Mouse (Mus musculus) intestine, embryonic 16.5 days (tissue): Measurements from ENCODE around the gene Slc31a2. TPM values are rescaled to one million over a fixed set of nuclear protein-coding genes. Genes with fewer than 3 reads are reported as not detected.

ENCODE experiments used
- ATAC-seq: fragments of 200-750 bp; cut with Nextera tagmentation; 2 replicates; pipeline ENCODE4 v1.8.0; 2017; ENCODE audit warnings: moderate TSS enrichment, moderate library complexity
- H3K27ac ChIP-seq: fragments of 300-500 bp; sonication (generic); 2 replicates; pipeline ENCODE4 v1.5.1; 2014; ENCODE audit warnings: mild to moderate bottlenecking, low read length
- H3K27me3 ChIP-seq: fragments of 300-500 bp; sonication (generic); replicated peaks from 2 replicates; pipeline ENCODE4 v1.6.1; 2014; ENCODE audit warnings: low read length, control low read depth, mixed read lengths; ENCODE audit not compliant: control insufficient read depth, insufficient read depth
- H3K36me3 ChIP-seq: fragments of 300-500 bp; sonication (generic); 2 replicates; pipeline ENCODE4 v1.6.1; 2014; ENCODE audit warnings: low read length, control low read depth; ENCODE audit not compliant: control insufficient read depth, insufficient read depth
- H3K4me1 ChIP-seq: fragments of 300-500 bp; sonication (generic); 2 replicates; pipeline ENCODE4 v1.6.1; 2014; ENCODE audit warnings: low read length, control low read depth, mixed read lengths; ENCODE audit not compliant: control insufficient read depth, insufficient read depth
- H3K4me2 ChIP-seq: fragments of 300-500 bp; sonication (generic); 2 replicates; pipeline ENCODE4 v1.6.1; 2014; ENCODE audit warnings: low read depth, low read length, control low read depth
- H3K4me3 ChIP-seq: fragments of 300-500 bp; sonication (generic); 2 replicates; pipeline ENCODE4 v1.5.1; 2014; ENCODE audit warnings: mild to moderate bottlenecking, low read length
- H3K9ac ChIP-seq: fragments of 300-500 bp; sonication (generic); 2 replicates; pipeline ENCODE4 v1.6.1; 2014; ENCODE audit warnings: low read depth, low read length
- H3K9me3 ChIP-seq: fragments of 300-500 bp; sonication (generic); 2 replicates; pipeline ENCODE4 v1.6.1; 2016; ENCODE audit warnings: low read length, control low read depth; ENCODE audit not compliant: control insufficient read depth
- WGBS: fragments of 180-500 bp; shearing (Covaris S2); extraction: QIAGEN DNeasy Blood & Tissue Kit; methylation state at CpG from one replicate; pipeline ENCODE4 v1.1.7; 2014; 5-methylcytosine and 5-hydroxymethylcytosine counted together
- polyA plus RNA-seq: library from polyadenylated mRNA; unstranded; fragments of >200 nt; fragmentation: Nextera tagmentation; extraction: Ambion mirVana; gene quantifications from 2 replicates; pipeline ENCODE4 v1.2.1, GENCODE M21; 2015

Slc31a2 gene
- polyA plus RNA-seq = 20.4 and 21.2 TPM in 2 replicates

- Histone ChIP-seq H3K27ac (no peak within 1 kb of the TSS), H3K9me3 (no peaks in the 10 kb centered on the region), H3K4me2 (no peak within 1 kb of the TSS), H3K9ac (no peak within 1 kb of the TSS), H3K4me3 (no peak within 1 kb of the TSS), H3K4me1 (0 out of 2 replicates have a peak, but pooled peaks cover 4% of the 10 kb centered on the region), H3K36me3 (no peaks in the 10 kb centered on the region), H3K27me3 (no peaks in the 10 kb centered on the region)
- no peak for ATAC-seq
- 48% methylated on average over 2 of the region's 2 CpGs for WGBS
Measured at GRCm38 (mm10) chr4:62262276-62262675, at the start of gene Slc31a2. TSS of gene Slc31a2 (plus strand) at chr4:62262562.

DNA sequence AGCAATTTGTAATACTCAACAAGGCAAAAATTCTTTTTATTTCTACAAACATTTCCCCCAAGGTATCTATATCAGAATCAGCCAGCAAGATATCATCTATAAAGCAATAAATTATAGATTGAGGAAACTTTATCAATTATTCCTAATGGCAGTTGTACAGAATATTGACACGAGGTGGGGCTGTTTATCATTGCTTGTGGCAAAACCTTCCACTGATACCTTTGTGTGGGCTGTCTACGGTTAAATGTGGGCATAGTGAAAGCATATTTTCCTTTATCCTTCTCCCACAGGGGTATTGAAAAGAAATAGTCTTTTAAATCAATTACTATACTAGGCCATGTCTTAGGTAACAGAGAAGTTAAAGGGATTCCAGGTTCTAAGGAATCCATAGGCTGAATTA is 48.9 kb upstream of the Slc31a2 start:
- 69% methylated on average over 2 of the region's 2 CpGs for WGBS
- H3K36me3 ChIP-seq = no peaks in the 10 kb centered on the region
- H3K4me1 ChIP-seq = peaks cover 4% of the 10 kb centered on the region; the same call in 1 of the 2 replicates
- no peaks in the 10 kb centered on the region for H3K9me3 ChIP-seq
- no peak for ATAC-seq
- H3K4me3 ChIP-seq = no peak overlapping the region
- H3K9ac ChIP-seq = no peak overlapping the region
- no peaks in the 10 kb centered on the region for H3K27me3 ChIP-seq
- H3K27ac ChIP-seq = no peak overlapping the region
- no peak overlapping the region for H3K4me2 ChIP-seq

DNA sequence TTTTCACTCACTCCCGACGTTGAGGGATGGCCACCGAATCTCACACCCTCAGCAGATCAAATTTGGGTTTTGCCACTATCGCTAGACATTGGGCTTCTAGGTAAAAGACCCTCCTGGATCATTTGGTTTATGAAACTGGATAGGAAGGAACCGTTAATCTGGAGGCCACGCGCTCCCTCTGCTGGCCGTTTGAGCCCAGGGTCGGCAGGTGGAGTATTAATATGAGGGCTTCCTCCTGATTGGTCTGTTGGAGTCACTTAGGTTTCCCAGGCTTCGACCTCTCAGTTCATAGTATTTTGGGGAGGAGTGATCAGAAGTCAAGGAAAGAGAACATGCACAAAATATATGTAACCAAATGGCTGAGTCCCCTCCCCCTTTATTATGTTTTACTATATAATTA is 34.0 kb upstream of the Slc31a2 start:
- no peak overlapping the region for H3K27ac ChIP-seq
- no peak overlapping the region for H3K4me3 ChIP-seq
- 31% methylated on average over 10 of the region's 10 CpGs for WGBS
- no peaks in the 10 kb centered on the region for H3K36me3 ChIP-seq
- no peak overlapping the region for H3K4me2 ChIP-seq
- H3K9ac ChIP-seq = no peak overlapping the region
- no peaks in the 10 kb centered on the region for H3K27me3 ChIP-seq
- no peaks in the 10 kb centered on the region for H3K4me1 ChIP-seq
- no peaks in the 10 kb centered on the region for H3K9me3 ChIP-seq
- ATAC-seq = no peak

GRCm38 (mm10) chr4:62229448-62229847 is 32.9 kb upstream of the Slc31a2 start:
- Histone ChIP-seq H3K36me3 (no peaks in the 10 kb centered on the region), H3K27ac (no peak overlapping the region), H3K4me1 (no peaks in the 10 kb centered on the region), H3K9ac (no peak overlapping the region), H3K27me3 (no peaks in the 10 kb centered on the region), H3K4me3 (no peak overlapping the region), H3K9me3 (no peaks in the 10 kb centered on the region), H3K4me2 (no peak overlapping the region)
- 89% methylated on average over 7 of the region's 7 CpGs for WGBS
- ATAC-seq = no peak

DNA sequence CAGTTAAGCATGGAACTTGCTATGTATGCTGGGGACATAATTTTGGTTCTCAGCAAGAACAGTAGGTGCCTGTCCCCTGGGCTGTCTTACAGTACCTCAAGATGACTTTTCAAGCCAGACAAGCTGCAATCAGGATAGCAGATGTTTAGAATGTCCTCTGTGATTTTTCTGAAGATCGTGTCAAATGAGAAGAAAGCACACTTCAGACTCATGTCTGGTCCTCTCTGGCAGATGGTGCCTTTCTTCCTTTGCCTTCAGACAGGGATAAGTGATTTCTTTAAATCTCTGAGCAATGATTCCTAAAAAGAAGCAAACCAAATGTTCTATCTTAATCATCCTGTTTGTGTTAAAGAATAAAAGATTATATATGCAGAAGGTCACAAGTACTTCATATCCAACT is 32.2 kb upstream of the Slc31a2 start:
- H3K4me2 ChIP-seq = no peak overlapping the region
- no peaks in the 10 kb centered on the region for H3K4me1 ChIP-seq

DNA sequence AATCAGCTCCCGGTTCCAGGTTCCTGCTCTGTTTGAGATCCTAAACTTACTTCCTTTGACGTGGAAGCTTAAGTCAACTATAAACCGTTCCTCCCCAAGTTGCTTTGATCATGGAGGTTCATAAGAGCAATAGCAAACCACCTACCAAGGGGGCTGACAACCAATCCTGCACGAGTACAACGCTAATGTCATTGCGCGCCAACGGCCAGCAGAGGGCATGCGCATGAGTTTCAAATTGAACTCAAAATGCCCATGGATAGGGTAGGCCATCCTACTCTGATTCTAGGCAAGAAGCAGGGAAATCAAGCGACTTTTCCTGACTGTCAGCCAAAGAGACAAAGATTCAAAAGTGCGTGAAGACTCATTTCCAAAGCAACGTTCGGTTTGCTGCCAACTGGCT is 31.6 kb upstream of the Slc31a2 start, which contains the start of gene Zfp37:
Gene Zfp37, minus strand, starts transcription at position 279 of the 400 bp plus-strand sequence.
- ATAC-seq = no peak
- no peaks in the 10 kb centered on the region for H3K36me3 ChIP-seq
- 72% methylated on average over 13 of the region's 13 CpGs for whole genome bisulfite sequencing
- H3K27ac ChIP-seq = no peak within 1 kb of the TSS
- H3K4me3 ChIP-seq = no peak within 1 kb of the TSS
- no peaks in the 10 kb centered on the region for H3K4me1 ChIP-seq
- no peak within 1 kb of the TSS for H3K9ac ChIP-seq
- no peak within 1 kb of the TSS for H3K4me2 ChIP-seq
- H3K27me3 ChIP-seq = no peaks in the 10 kb centered on the region
- H3K9me3 ChIP-seq = no peaks in the 10 kb centered on the region

More for the DNA sequence above, 32.2 kb upstream of the Slc31a2 start:
- ATAC-seq = no peak
- 63% methylated on average over 1 of the region's 1 CpGs for WGBS
- H3K27ac ChIP-seq = no peak overlapping the region
- no peaks in the 10 kb centered on the region for H3K36me3 ChIP-seq
- no peaks in the 10 kb centered on the region for H3K9me3 ChIP-seq
- H3K9ac ChIP-seq = no peak overlapping the region
- H3K27me3 ChIP-seq = no peaks in the 10 kb centered on the region
- H3K4me3 ChIP-seq = no peak overlapping the region

DNA sequence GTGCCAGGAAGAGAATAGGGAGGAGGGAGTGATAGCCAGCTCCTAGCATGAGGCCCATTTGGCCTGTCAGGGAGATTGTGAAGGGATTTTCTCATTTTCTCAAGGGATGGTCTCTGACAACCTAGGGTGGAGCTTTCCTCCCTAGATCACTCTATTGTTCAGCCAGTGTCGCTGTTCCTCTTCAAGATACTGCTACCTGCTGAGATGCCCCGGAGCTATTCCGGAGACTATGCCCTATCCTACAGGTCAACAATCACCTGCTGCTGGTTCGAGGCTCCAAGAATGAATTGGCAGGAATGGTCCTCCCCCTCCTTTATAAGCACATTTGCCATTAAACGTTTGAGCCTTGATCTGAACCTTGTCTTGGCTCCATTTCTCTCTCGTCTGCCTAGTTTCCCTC is 21.8 kb upstream of the Slc31a2 start:
- no peak overlapping the region for H3K4me2 ChIP-seq
- H3K27me3 ChIP-seq = no peaks in the 10 kb centered on the region
- H3K27ac ChIP-seq = no peak overlapping the region
- H3K9me3 ChIP-seq = no peaks in the 10 kb centered on the region
- no peaks in the 10 kb centered on the region for H3K36me3 ChIP-seq
- WGBS = 62% methylated on average over 6 of the region's 6 CpGs
- no peaks in the 10 kb centered on the region for H3K4me1 ChIP-seq
- no peak overlapping the region for H3K9ac ChIP-seq
- H3K4me3 ChIP-seq = no peak overlapping the region
- no peak for ATAC-seq

- WGBS = 37% methylated on average over 4 of the region's 4 CpGs
Measured at GRCm38 (mm10) chr4:62248328-62248727, 14.0 kb upstream of the Slc31a2 start.

GRCm38 (mm10) chr4:62250896-62251544 is 11.3 kb upstream of the Slc31a2 start:
- ATAC-seq = no peak
- no peak overlapping the region for H3K4me3 ChIP-seq
- no peaks in the 10 kb centered on the region for H3K27me3 ChIP-seq
- H3K9me3 ChIP-seq = no peaks in the 10 kb centered on the region
- no peaks in the 10 kb centered on the region for H3K36me3 ChIP-seq
- H3K27ac ChIP-seq = no peak overlapping the region
- H3K4me2 ChIP-seq = no peak overlapping the region
- no peaks in the 10 kb centered on the region for H3K4me1 ChIP-seq
- WGBS = 43% methylated on average over 3 of the region's 3 CpGs
- H3K9ac ChIP-seq = no peak overlapping the region

More at GRCm38 (mm10) chr4:62248328-62248727, 14.0 kb upstream of the Slc31a2 start:
- Histone ChIP-seq H3K9me3 (no peaks in the 10 kb centered on the region), H3K27me3 (no peaks in the 10 kb centered on the region), H3K4me3 (no peak overlapping the region), H3K27ac (no peak overlapping the region), H3K4me2 (no peak overlapping the region), H3K36me3 (no peaks in the 10 kb centered on the region), H3K4me1 (no peaks in the 10 kb centered on the region), H3K9ac (no peak overlapping the region)
- ATAC-seq = no peak

DNA sequence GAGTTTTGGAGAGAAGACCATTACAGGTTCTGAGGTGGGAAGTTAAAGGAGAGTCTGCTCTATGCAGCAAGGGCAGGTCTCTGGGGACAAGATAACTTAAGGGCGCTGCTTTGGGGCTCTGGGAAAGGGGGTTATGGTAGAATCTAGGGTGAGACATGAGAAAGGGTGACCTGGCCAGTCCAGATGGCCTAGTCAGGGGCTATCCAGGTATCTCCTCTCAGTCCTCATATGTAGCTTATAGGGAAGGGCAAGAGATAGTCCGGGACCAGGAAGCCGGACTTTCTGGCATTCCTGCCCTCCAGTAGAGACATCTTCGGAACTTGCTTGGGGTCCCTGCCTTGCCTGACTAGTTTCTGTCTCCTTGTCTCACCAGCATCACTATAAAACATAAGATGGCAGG is 10.6 kb upstream of the Slc31a2 start:
- 87% methylated on average over 4 of the region's 4 CpGs for WGBS
- no peaks in the 10 kb centered on the region for H3K9me3 ChIP-seq
- no peaks in the 10 kb centered on the region for H3K36me3 ChIP-seq
- no peak for ATAC-seq
- H3K4me1 ChIP-seq = no peaks in the 10 kb centered on the region
- H3K4me3 ChIP-seq = no peak overlapping the region
- no peak overlapping the region for H3K27ac ChIP-seq
- H3K9ac ChIP-seq = no peak overlapping the region
- H3K4me2 ChIP-seq = no peak overlapping the region
- no peaks in the 10 kb centered on the region for H3K27me3 ChIP-seq
